9 mouse cellular contexts compared by ENCODE assay signal in the genomic region with DNA sequence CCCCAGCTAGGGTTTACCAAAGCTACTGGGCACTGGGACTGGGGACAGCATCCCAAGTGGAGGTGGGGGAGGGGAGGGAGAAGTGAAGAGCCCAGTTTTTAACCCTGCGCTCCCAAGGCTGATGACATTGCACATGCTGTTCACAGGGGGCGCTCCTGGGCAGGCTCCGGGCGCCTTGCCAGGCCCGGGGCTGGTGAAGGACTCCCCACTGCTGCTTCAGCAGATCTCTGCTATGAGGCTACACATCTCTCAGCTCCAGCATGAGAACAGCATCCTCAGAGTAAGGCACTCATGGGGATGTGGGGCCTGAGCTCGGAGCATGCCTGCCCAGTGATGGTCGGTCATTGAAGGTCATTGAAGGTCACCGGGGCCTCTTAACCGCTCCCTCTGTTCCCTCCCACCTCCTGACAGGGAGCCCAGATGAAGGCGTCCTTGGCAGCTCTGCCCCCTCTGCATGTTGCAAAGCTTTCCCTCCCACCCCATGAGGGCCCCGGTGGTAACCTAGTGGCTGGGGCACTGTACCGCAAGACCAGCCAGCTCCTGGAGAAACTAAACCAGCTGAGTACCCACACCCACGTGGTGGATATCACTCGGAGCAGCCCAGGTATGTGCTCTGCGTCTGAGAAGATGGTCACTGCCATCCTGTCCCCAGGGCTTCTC. TPM values are rescaled to one million over a fixed set of nuclear protein-coding genes. Genes with fewer than 3 reads are reported as not detected.
DNase-seq lines count a peak whose midpoint lies in the region; ATAC-seq and TF ChIP-seq lines count a peak whose summit lies in the region.
"Had no signal": no experiment of that assay in that cellular context is flagged by ENCODE, and none has a peak within 500 bp of the region (broad histone marks: within the 10 kb centered on the region; RNA-seq: fewer than 3 reads in every experiment).

No protein-coding gene starts in this region.

- no peak for ATAC-seq in forebrain, embryonic 11.5 days (replicated peaks; ENCODE audit: low FRiP score)
- ATAC-seq in neural tube, embryonic 13.5 days (ENCODE audit: low read depth), result peak; percentile 17

- H3K36me3 ChIP-seq in forebrain, embryonic 11.5 days (ENCODE audit: control insufficient read depth, insufficient read depth, low read length), result peaks cover 6% of the 10 kb centered on the region
- H3K36me3 ChIP-seq in forebrain, embryonic 10.5 days (replicated peaks), result peaks cover 86% of the 10 kb centered on the region
- H3K36me3 ChIP-seq in E14TG2a.4 (ENCODE audit: insufficient read depth, low read length), result peaks cover 85% of the 10 kb centered on the region
- peaks cover 89% of the 10 kb centered on the region for H3K36me3 ChIP-seq in neural tube, embryonic 13.5 days

- WGBS in forebrain, embryonic 11.5 days, result 47% methylated on average over 15 of the region's 15 CpGs
- WGBS in forebrain, embryonic 10.5 days, result 47% methylated on average over 15 of the region's 15 CpGs
- WGBS in neural tube, embryonic 13.5 days, result 41% methylated on average over 15 of the region's 15 CpGs

- peak; percentile 67 for DNase-seq in forebrain, embryonic 11.5 days (ENCODE audit: low spot score)
- DNase-seq in forebrain, embryonic 10.5 days (ENCODE audit: extremely low spot score, low spot score), result no peak
- peak; percentile 79 to 90 for DNase-seq in cerebellum, adult 18-20 months
- peak; percentile 57 to 62 for DNase-seq in frontal cortex, postnatal 14 days (ENCODE audit: low spot score in 2 of 2)
- DNase-seq in layer of hippocampus, adult 18-20 months (ENCODE audit: low spot score in 2 of 2), result peak; percentile 71 to 81
- DNase-seq in spleen, postnatal 14 days (ENCODE audit: low spot score in 2 of 2), result no peak

- TF ChIP-seq CTCF in E14TG2a.4 (conservative IDR thresholded peaks at IDR 0.05; ENCODE audit: low read length), result peak; percentile 36

- H3K4me1 ChIP-seq in forebrain, embryonic 11.5 days (replicated peaks; ENCODE audit: control insufficient read depth, insufficient read depth, low read length), result no peaks in the 10 kb centered on the region
- peaks cover 8% of the 10 kb centered on the region for H3K4me1 ChIP-seq in forebrain, embryonic 10.5 days
- H3K4me1 ChIP-seq in E14TG2a.4 (replicated peaks; ENCODE audit: low read depth, low read length), result peaks cover 27% of the 10 kb centered on the region
- H3K4me1 ChIP-seq in neural tube, embryonic 13.5 days (replicated peaks), result 0 out of 2 replicates have a peak, but pooled peaks cover 4% of the 10 kb centered on the region

- no peaks in the 10 kb centered on the region for H3K27me3 ChIP-seq in forebrain, embryonic 11.5 days (ENCODE audit: control insufficient read depth, insufficient read depth, low read length)
- H3K27me3 ChIP-seq in forebrain, embryonic 10.5 days (ENCODE audit: poor library complexity, severe bottlenecking), result no peaks in the 10 kb centered on the region
- no peaks in the 10 kb centered on the region for H3K27me3 ChIP-seq in E14TG2a.4 (ENCODE audit: insufficient read depth, low read length)
- no peaks in the 10 kb centered on the region for H3K27me3 ChIP-seq in neural tube, embryonic 13.5 days

- H3K27ac ChIP-seq in forebrain, embryonic 11.5 days (ENCODE audit: low read depth, low read length), result no peak overlapping the region
- no peak overlapping the region for H3K27ac ChIP-seq in forebrain, embryonic 10.5 days
- no peak overlapping the region for H3K27ac ChIP-seq in neural tube, embryonic 13.5 days (replicated peaks)
- H3K27ac ChIP-seq: macrophage had no signal

- H3K9ac ChIP-seq in forebrain, embryonic 11.5 days (ENCODE audit: low read length), result no peak overlapping the region
- H3K9ac ChIP-seq in neural tube, embryonic 13.5 days, result no peak overlapping the region

- no peak overlapping the region for H3K4me3 ChIP-seq in forebrain, embryonic 11.5 days (ENCODE audit: low read depth, low read length)
- H3K4me3 ChIP-seq in forebrain, embryonic 10.5 days, result no peak overlapping the region
- H3K4me3 ChIP-seq in E14TG2a.4 (replicated peaks; ENCODE audit: low read length), result no peak overlapping the region
- H3K4me3 ChIP-seq in neural tube, embryonic 13.5 days, result no peak overlapping the region

- no peak overlapping the region for H3K4me2 ChIP-seq in forebrain, embryonic 11.5 days (ENCODE audit: low read depth, low read length, severe bottlenecking)
- H3K4me2 ChIP-seq in neural tube, embryonic 13.5 days, result no peak overlapping the region

- H3K9me3 ChIP-seq in forebrain, embryonic 11.5 days (ENCODE audit: control insufficient read depth, low read length), result no peaks in the 10 kb centered on the region
- H3K9me3 ChIP-seq in forebrain, embryonic 10.5 days, result no peaks in the 10 kb centered on the region
- no peaks in the 10 kb centered on the region for H3K9me3 ChIP-seq in E14TG2a.4 (ENCODE audit: low read length)
- H3K9me3 ChIP-seq in neural tube, embryonic 13.5 days, result no peaks in the 10 kb centered on the region

RNA-seq across cellular contexts. Expression of a gene that starts 22.2 kb away (rescaled TPM):
- 0.35 and 0.84 TPM in 2 replicates for polyA plus RNA-seq in forebrain, embryonic 11.5 days (2014; fragmentation: Nextera tagmentation; extraction: Ambion mirVana)
- 0.30 and 1.1 TPM in 2 replicates for polyA plus RNA-seq in forebrain, embryonic 10.5 days (2016; fragmentation: Nextera tagmentation; extraction: Ambion mirVana)
- 1 to 10 TPM in 1 of 2 experiments, under 1 TPM in 1; 0.25 to 1.2 TPM for total RNA-seq in layer of hippocampus, adult 18-20 months (2021)
- polyA plus RNA-seq in neural tube, embryonic 13.5 days (2015; fragmentation: Nextera tagmentation; extraction: Ambion mirVana), result 0.17 and 0.56 TPM in 2 replicates
- polyA plus RNA-seq: macrophage had no signal

RNA-seq across cellular contexts. Expression of a gene that starts 31.8 kb away (rescaled TPM):
- 99.6 and 104 TPM in 2 replicates for polyA plus RNA-seq in forebrain, embryonic 11.5 days (2014; fragmentation: Nextera tagmentation; extraction: Ambion mirVana)
- 88.8 and 93.8 TPM in 2 replicates for polyA plus RNA-seq in forebrain, embryonic 10.5 days (2016; fragmentation: Nextera tagmentation; extraction: Ambion mirVana)
- total RNA-seq in layer of hippocampus, adult 18-20 months (2021), result 100 to 1,000 TPM; 398 to 403 TPM
- 165 and 176 TPM in 2 replicates for polyA plus RNA-seq in neural tube, embryonic 13.5 days (2015; fragmentation: Nextera tagmentation; extraction: Ambion mirVana)

RNA-seq across cellular contexts. Expression of a gene that starts 41.3 kb away (rescaled TPM):
- polyA plus RNA-seq in forebrain, embryonic 11.5 days (2014; fragmentation: Nextera tagmentation; extraction: Ambion mirVana), result 1.2 and 1.9 TPM in 2 replicates
- 1.3 and 1.9 TPM in 2 replicates for polyA plus RNA-seq in forebrain, embryonic 10.5 days (2016; fragmentation: Nextera tagmentation; extraction: Ambion mirVana)
- total RNA-seq in layer of hippocampus, adult 18-20 months (2021), result 10 to 100 TPM; 25.3 to 26.1 TPM
- 2.1 and 3.3 TPM in 2 replicates for polyA plus RNA-seq in neural tube, embryonic 13.5 days (2015; fragmentation: Nextera tagmentation; extraction: Ambion mirVana)

RNA-seq across cellular contexts. Expression of a gene that starts 41.3 kb away (rescaled TPM):
- polyA plus RNA-seq in forebrain, embryonic 11.5 days (2014; fragmentation: Nextera tagmentation; extraction: Ambion mirVana), result 12.6 and 15.6 TPM in 2 replicates
- 13.9 and 14.7 TPM in 2 replicates for polyA plus RNA-seq in forebrain, embryonic 10.5 days (2016; fragmentation: Nextera tagmentation; extraction: Ambion mirVana)
- 10 to 100 TPM; 24.4 to 27.6 TPM for total RNA-seq in layer of hippocampus, adult 18-20 months (2021)
- 14.9 and 16.0 TPM in 2 replicates for polyA plus RNA-seq in neural tube, embryonic 13.5 days (2015; fragmentation: Nextera tagmentation; extraction: Ambion mirVana)

Comparison
In these comparisons a context has a peak if more than half of its experiments do, and no peak if none do; other contexts are left out.
1. DNase-seq: peak in forebrain, embryonic 11.5 days (single experiment), cerebellum, adult 18-20 months (2 of 2), frontal cortex, postnatal 14 days (2 of 2) and layer of hippocampus, adult 18-20 months (2 of 2); none in forebrain, embryonic 10.5 days (single experiment) and spleen, postnatal 14 days (0 of 2).